Mouse (Mus musculus) neural tube, embryonic 11.5 days (tissue): ENCODE measurements around the gene Klra1. TPM values are rescaled to one million over a fixed set of nuclear protein-coding genes. Genes with fewer than 3 reads are reported as not detected.

Experiments
- polyA plus RNA-seq: library from polyadenylated mRNA; unstranded; fragments of >200 nt; fragmentation: Nextera tagmentation; extraction: Ambion mirVana; gene quantifications from 2 replicates; pipeline ENCODE4 v1.2.1, GENCODE M21; 2014

Klra1 gene
- polyA plus RNA-seq, 1 experiment from 2014 or later: not detected

Other genes with a start within 250 kb of the Klra1 start
- not detected in 2 replicates for gene Klra9, start 193.8 kb downstream of the Klra1 start, polyA plus RNA-seq
- not detected in 2 replicates for gene Klra7, start 153.6 kb downstream of the Klra1 start, polyA plus RNA-seq
- not detected in 2 replicates for gene Klra10, start 104.9 kb downstream of the Klra1 start, polyA plus RNA-seq
- gene Klra3, start 49.3 kb downstream of the Klra1 start, polyA plus RNA-seq: not detected in 2 replicates